Mouse (Mus musculus): ENCODE results near the gene March6.

The March6 gene

DNA sequence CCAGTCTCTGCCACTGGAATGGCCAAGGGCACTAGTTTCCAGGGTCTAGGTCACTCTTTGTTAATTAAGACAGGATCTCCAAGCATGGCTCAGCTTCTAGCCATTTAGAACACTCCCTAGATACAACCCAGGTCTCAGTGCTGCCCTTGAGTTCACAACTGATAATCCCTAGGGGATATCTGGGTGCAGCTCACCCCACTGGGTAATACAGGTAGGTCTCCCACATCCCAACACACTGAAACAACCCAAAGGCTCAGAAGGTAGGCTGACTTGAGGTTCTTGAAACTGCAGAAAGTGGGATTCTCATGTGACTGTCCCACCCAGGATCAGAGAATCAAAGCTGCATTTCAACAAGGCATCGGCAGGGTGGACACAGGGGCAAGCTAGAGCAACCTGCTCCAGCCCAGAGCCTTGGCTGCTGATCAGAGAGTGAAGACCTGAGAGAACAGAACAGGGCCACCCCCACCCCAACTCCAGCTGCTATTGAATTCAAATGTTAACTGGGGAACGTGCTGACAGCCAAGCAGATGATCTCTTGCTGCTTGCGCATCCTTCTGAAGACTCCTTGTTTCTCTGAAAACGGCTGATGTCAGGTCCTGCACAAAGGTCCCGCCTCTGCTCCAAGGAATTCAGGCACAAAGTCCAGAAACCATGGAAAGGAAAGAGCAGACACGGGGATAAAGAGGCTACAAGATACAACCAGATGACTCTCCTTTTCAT lies 116.5 kb downstream of the March6 start:
- no peak for DNase-seq (ENCODE audit: low read depth, low spot score)

DNA sequence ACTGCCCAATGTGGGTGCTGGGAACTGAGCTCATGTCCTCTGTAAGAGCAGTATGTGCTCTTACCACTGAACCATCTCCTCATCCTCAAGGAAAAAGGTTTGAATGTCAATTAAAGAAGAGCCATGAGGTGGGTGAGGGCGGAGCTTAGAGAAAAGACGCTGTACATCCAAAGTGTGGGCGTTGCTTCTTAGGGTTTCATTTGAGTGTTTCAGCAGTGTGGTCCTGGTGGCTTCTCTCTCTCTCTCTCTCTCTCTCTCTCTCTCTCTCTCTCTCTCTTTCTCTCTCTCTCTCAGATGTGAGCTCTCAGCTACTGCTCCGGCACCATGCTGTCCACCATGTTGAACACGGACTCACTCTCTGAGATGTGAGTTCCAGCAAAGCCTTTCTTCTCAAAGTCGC lies 117.2 kb downstream of the March6 start:
- DNase-seq (ENCODE audit: low read depth, low spot score): no peak

DNA sequence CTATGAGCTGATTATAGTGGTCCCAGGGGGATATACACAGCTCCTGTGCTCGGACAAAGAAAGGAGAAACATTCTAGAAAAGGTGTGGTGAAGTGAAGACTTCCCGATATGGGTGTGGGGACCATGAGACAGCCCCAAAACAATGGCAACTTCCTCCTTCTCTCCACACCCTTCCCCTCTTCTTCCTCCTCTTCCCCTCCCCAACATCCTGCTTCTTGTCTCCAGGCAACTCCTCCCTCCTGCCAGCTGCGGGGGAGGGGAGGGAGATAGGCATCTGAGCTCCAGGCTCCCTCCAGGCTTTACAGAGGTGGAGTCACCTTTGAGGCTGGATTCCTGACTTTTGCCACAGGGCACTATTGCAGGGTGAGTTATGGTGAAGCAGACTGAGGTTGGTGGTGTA lies 117.9 kb downstream of the March6 start:
- DNase-seq (ENCODE audit: low read depth, low spot score): no peak

DNA sequence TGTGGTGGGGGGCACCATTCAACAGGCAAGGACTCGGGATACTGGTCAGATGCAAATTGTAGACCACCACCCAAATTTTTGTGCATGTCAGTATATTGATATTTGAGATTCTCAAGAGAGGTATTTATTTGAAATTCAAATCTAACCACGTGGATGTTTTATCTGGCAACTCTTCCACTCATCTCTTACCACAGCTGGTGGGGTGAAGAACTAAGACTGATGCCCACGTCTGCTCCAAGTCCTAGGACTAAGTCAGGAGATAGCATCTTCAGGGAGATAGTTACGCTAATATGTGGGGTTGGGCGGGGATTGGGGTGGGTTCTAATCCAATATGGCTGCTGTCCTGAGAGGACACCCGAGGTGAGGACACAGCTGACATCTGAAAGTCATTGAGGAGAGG lies 118.4 kb downstream of the March6 start:
- no peak for DNase-seq (ENCODE audit: low read depth, low spot score)

DNA sequence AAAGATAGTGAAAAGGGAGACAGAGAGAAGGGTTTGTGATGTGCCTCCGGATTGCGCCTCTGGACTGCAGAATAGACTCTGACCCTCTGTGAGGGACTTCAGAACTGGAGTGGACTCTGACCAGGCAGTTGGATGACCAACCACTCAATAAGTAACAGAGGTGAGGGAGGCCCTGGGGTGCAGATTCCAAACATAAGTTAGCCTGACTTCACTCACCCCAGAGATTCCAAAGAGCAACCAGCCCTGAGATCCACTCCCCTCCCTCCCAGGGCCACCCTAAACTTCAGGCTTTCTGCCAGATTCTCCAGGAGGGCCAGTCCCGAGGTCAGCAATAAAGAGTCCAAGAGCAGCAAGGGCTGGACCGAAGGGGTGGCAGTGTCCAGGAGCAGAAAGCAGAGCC lies 123.4 kb downstream of the March6 start:
- no peak for DNase-seq (ENCODE audit: low read depth, low spot score)

DNA sequence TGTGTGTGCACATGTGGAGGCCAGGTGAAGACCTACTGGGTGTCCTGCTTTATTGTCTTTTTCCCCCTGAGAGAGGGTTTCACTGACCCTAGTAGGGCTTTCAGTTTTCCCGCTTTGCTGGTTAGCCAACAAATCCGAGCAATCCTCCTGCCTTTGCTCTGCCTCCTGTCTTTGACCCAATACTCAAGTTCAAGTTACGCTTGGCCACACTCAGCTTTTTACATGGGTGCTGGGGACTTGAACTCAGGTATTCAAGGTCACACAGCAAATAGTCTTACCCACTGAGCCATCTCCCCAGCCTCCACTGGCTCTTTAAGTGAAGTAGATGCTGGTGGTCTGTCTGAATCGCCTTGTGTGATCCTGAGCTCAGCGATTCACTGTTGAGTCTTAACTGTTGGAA lies 124.0 kb downstream of the March6 start:
- DNase-seq (ENCODE audit: low read depth, low spot score): no peak
